8 mouse cellular contexts compared by ENCODE assay signal in the genomic region with DNA sequence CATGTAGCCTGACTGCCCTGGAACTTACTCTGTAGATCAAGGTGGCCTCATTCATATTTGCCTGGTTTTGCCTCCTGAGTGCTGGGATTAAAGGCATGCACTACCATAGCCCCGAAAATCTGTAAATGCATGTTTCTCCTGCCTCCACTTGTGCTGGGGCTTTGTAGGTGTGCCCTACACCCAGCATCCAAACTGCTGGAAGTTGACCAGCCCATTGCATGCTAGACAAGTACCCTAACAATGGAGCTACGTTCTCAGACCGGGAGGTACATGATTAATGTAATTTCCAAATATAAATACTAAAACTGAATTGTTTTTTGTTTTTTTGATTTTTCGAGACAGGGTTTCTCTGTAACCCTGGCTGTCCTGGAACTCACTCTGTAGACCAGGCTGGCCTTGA. TPM values are rescaled to one million over a fixed set of nuclear protein-coding genes. Genes with fewer than 3 reads are reported as not detected.
DNase-seq lines count a peak whose midpoint lies in the region; ATAC-seq and TF ChIP-seq lines count a peak whose summit lies in the region.

No protein-coding gene starts in this region.

- peak overlapping the region; percentile 88 for H3K9ac ChIP-seq in MEL (ENCODE audit: control insufficient read depth, low read depth, low read length, poor library complexity, severe bottlenecking)
- peak overlapping the region; percentile 68 for H3K9ac ChIP-seq in hindbrain, embryonic 11.5 days (ENCODE audit: low read depth, low read length)

- H3K4me3 ChIP-seq in heart, embryonic 10.5 days, result peak overlapping the region; percentile 80
- H3K4me3 ChIP-seq in MEL (ENCODE audit: control insufficient read depth in 1 of 2, insufficient read depth in 1 of 2, low read depth in 2 of 2, low read length in 2 of 2) (peak overlapping the region; percentile 75 to 78), macrophage (ENCODE audit: inconsistent target) (peak overlapping the region; percentile 100)
- peak overlapping the region; percentile 95 for H3K4me3 ChIP-seq in hindbrain, embryonic 11.5 days (ENCODE audit: low read depth, low read length)

- H3K79me2 ChIP-seq in MEL (ENCODE audit: control insufficient read depth, insufficient read depth, low read length, poor library complexity) (peaks cover 60% of the 10 kb centered on the region), macrophage (ENCODE audit: inconsistent target) (peaks cover 70% of the 10 kb centered on the region)

- TF ChIP-seq CTCF in MEL (IDR thresholded peaks at IDR 0.05 in 2 of 3, conservative IDR thresholded peaks at IDR 0.05 in 1 of 3; ENCODE audit: control insufficient read depth in 1 of 3, insufficient read depth in 1 of 3, low read depth in 2 of 3, low read length in 3 of 3, poor library complexity in 1 of 3, severe bottlenecking in 1 of 3), result no peak

- no peak for TF ChIP-seq EP300 in MEL (IDR thresholded peaks at IDR 0.05; ENCODE audit: low read depth in 1 of 2, low read length in 2 of 2)

- no peak for TF ChIP-seq RAD21 in MEL (IDR thresholded peaks at IDR 0.05; ENCODE audit: low read depth, low read length)

- no peak; a peak in 1 of 4 replicates for TF ChIP-seq POLR2A in MEL (IDR thresholded peaks at IDR 0.05; ENCODE audit: control insufficient read depth in 1 of 2, insufficient read depth in 1 of 2, low read depth in 1 of 2, low read length in 2 of 2, poor library complexity in 1 of 2)

- peak overlapping the region; percentile 75 for H3K4me2 ChIP-seq in hindbrain, embryonic 11.5 days (replicated peaks; ENCODE audit: low read depth, low read length)

- H3K9me3 ChIP-seq in heart, embryonic 10.5 days, result no peaks in the 10 kb centered on the region
- no peaks in the 10 kb centered on the region for H3K9me3 ChIP-seq in MEL (replicated peaks; ENCODE audit: insufficient read depth, low read length)
- no peaks in the 10 kb centered on the region for H3K9me3 ChIP-seq in hindbrain, embryonic 11.5 days (ENCODE audit: control insufficient read depth, low read length)

- DNase-seq in heart, embryonic 10.5 days (ENCODE audit: low spot score), result no peak
- no peak for DNase-seq in heart, adult 9 months (ENCODE audit: low spot score in 2 of 2)
- peak; percentile 53 for DNase-seq in MEL (ENCODE audit: low read depth, low spot score)
- no peak for DNase-seq in hindbrain, embryonic 11.5 days (ENCODE audit: low spot score)
- DNase-seq in gastrocnemius, postnatal 25 days, result no peak
- no peak for DNase-seq in adrenal gland, adult 18-20 months (ENCODE audit: low spot score in 2 of 2)

- 62% methylated on average over 4 of the region's 4 CpGs for WGBS in heart, embryonic 10.5 days
- 64% methylated on average over 4 of the region's 4 CpGs for WGBS in hindbrain, embryonic 11.5 days
- WGBS in macrophage (ENCODE audit: missing documents), result 24% methylated on average over 4 of the region's 4 CpGs

- peaks cover 53% of the 10 kb centered on the region for H3K36me3 ChIP-seq in heart, embryonic 10.5 days
- H3K36me3 ChIP-seq in MEL (ENCODE audit: control insufficient read depth in 1 of 2, insufficient read depth in 2 of 2, low read length in 2 of 2) (peaks cover 48 to 50% of the 10 kb centered on the region in 2 experiments), macrophage (ENCODE audit: inconsistent target) (peaks cover 21% of the 10 kb centered on the region; the same call in 1 of the 2 replicates)
- peaks cover 7% of the 10 kb centered on the region for H3K36me3 ChIP-seq in hindbrain, embryonic 11.5 days (ENCODE audit: control insufficient read depth, insufficient read depth, low read length)

- no peak overlapping the region for H3K27ac ChIP-seq in heart, embryonic 10.5 days
- peak overlapping the region; percentile 44 for H3K27ac ChIP-seq in MEL (ENCODE audit: control insufficient read depth, low read depth, low read length)
- no peak overlapping the region for H3K27ac ChIP-seq in hindbrain, embryonic 11.5 days (ENCODE audit: low read depth, low read length)
- no peak overlapping the region for H3K27ac ChIP-seq in macrophage

- peaks cover 13% of the 10 kb centered on the region for H3K4me1 ChIP-seq in heart, embryonic 10.5 days
- H3K4me1 ChIP-seq in MEL (ENCODE audit: control insufficient read depth in 1 of 2, insufficient read depth in 2 of 2, low read length in 2 of 2), result peaks cover 18 to 22% of the 10 kb centered on the region in 2 experiments
- peaks cover 2% of the 10 kb centered on the region; the same call in 1 of the 2 replicates for H3K4me1 ChIP-seq in hindbrain, embryonic 11.5 days (replicated peaks; ENCODE audit: control insufficient read depth, insufficient read depth, low read length)

- ATAC-seq in hindbrain, embryonic 11.5 days (ENCODE audit: low FRiP score), result no peak
- ATAC-seq in granulocyte monocyte progenitor cell, adult 5-6 weeks (replicated peaks; ENCODE audit: poor library complexity, severe bottlenecking), result no peak

- no peaks in the 10 kb centered on the region for H3K27me3 ChIP-seq in heart, embryonic 10.5 days (ENCODE audit: insufficient read depth, poor library complexity, severe bottlenecking)
- no peaks in the 10 kb centered on the region for H3K27me3 ChIP-seq in MEL (ENCODE audit: control insufficient read depth in 1 of 2, insufficient read depth in 2 of 2, low read length in 2 of 2)
- H3K27me3 ChIP-seq in hindbrain, embryonic 11.5 days (ENCODE audit: control insufficient read depth, insufficient read depth, low read length), result no peaks in the 10 kb centered on the region

TF ChIP-seq in MEL, 35 proteins besides CTCF, POLR2A, EP300 and RAD21:
- TF ChIP-seq CHD1 (IDR thresholded peaks at IDR 0.05; ENCODE audit: low read depth, low read length) (peak; percentile 12; the same call in 1 of the 2 replicates), TAL1 (IDR thresholded peaks at IDR 0.05; ENCODE audit: low read length) (no peak)

RNA-seq across cellular contexts. Expression of gene Zfp207, which starts 2.0 kb away (rescaled TPM):
- 191 and 222 TPM in 2 replicates for polyA plus RNA-seq in heart, embryonic 10.5 days (2016; fragmentation: Nextera tagmentation; extraction: Ambion mirVana)
- 143 and 150 TPM in 2 replicates for total RNA-seq in MEL (2012; rRNA removed)
- polyA plus RNA-seq in MEL (2012; ENCODE audit: insufficient read depth in 1 of 2, insufficient read length in 2 of 2, low read depth in 1 of 2, low replicate concordance in 2 of 2, missing spikeins in 1 of 2) (100 to 1,000 TPM; 186 to 347 TPM), macrophage (2018) (96.5 to 123 TPM (median 112 TPM) in 3 replicates)
- 332 and 351 TPM in 2 replicates for polyA plus RNA-seq in hindbrain, embryonic 11.5 days (2014; fragmentation: Nextera tagmentation; extraction: Ambion mirVana)
- total RNA-seq in macrophage (2018; cell fraction: chromatin; rRNA removed), result 100 to 1,000 TPM; 199 to 545 (median 352) TPM
- 10 to 100 TPM; 48.1 to 89.1 (median 66.4) TPM for total RNA-seq in macrophage (2018; cell fraction: cytosol; rRNA removed)
- 100 to 1,000 TPM; 150 to 533 (median 249) TPM for total RNA-seq in macrophage (2018; cell fraction: nucleus; rRNA removed)
- 278 and 343 TPM in 2 replicates for total RNA-seq in granulocyte monocyte progenitor cell, adult 5-6 weeks (2014; fragmentation: Nextera tagmentation)
- total RNA-seq in granulocyte monocyte progenitor cell, adult 5-6 weeks (2017), result 250 and 268 TPM in 2 replicates
- total RNA-seq in gastrocnemius, postnatal 25 days (2021), result 10 to 100 TPM; 48.3 to 54.5 TPM
- 100 to 1,000 TPM; 115 to 123 TPM for total RNA-seq in adrenal gland, adult 18-20 months (2021)

RNA-seq across cellular contexts. Expression of gene 5730455P16Rik, which starts 7.2 kb away (rescaled TPM):
- polyA plus RNA-seq in heart, embryonic 10.5 days (2016; fragmentation: Nextera tagmentation; extraction: Ambion mirVana), result 15.0 and 17.2 TPM in 2 replicates
- 9.4 and 10.1 TPM in 2 replicates for total RNA-seq in MEL (2012; rRNA removed)
- polyA plus RNA-seq in MEL (2012; ENCODE audit: insufficient read depth in 1 of 2, insufficient read length in 2 of 2, low read depth in 1 of 2, low replicate concordance in 2 of 2, missing spikeins in 1 of 2), result 1 to 10 TPM in 1 of 2 experiments, not detected in 1; 9.5 TPM
- 24.9 and 25.2 TPM in 2 replicates for polyA plus RNA-seq in hindbrain, embryonic 11.5 days (2014; fragmentation: Nextera tagmentation; extraction: Ambion mirVana)
- 10 to 100 TPM in 14 of 26 experiments, 1 to 10 TPM in 12; 2.0 to 23.1 (median 11.0) TPM for total RNA-seq in macrophage (2018; cell fraction: chromatin; rRNA removed)
- 10 to 100 TPM in 3 of 26 experiments, 1 to 10 TPM in 23; 4.4 to 11.5 (median 9.0) TPM for total RNA-seq in macrophage (2018; cell fraction: cytosol; rRNA removed)
- total RNA-seq in macrophage (2018; cell fraction: nucleus; rRNA removed), result 10 to 100 TPM in 13 of 26 experiments, 1 to 10 TPM in 13; 2.4 to 24.1 (median 10.0) TPM
- polyA plus RNA-seq in macrophage (2018), result 7.2 to 10.3 TPM (median 9.5 TPM) in 3 replicates
- total RNA-seq in granulocyte monocyte progenitor cell, adult 5-6 weeks (2014; fragmentation: Nextera tagmentation), result 6.4 and 11.8 TPM in 2 replicates
- total RNA-seq in granulocyte monocyte progenitor cell, adult 5-6 weeks (2017), result 10.1 and 12.5 TPM in 2 replicates
- total RNA-seq in gastrocnemius, postnatal 25 days (2021), result 10 to 100 TPM; 28.9 to 30.8 TPM
- total RNA-seq in adrenal gland, adult 18-20 months (2021), result 10 to 100 TPM; 13.6 to 15.9 TPM

RNA-seq across cellular contexts. Expression of gene Psmd11, which starts 43.4 kb away (rescaled TPM):
- polyA plus RNA-seq in heart, embryonic 10.5 days (2016; fragmentation: Nextera tagmentation; extraction: Ambion mirVana), result 248 and 309 TPM in 2 replicates
- 110 and 153 TPM in 2 replicates for total RNA-seq in MEL (2012; rRNA removed)
- 100 to 1,000 TPM; 184 to 324 TPM for polyA plus RNA-seq in MEL (2012; ENCODE audit: insufficient read depth in 1 of 2, insufficient read length in 2 of 2, low read depth in 1 of 2, low replicate concordance in 2 of 2, missing spikeins in 1 of 2)
- 354 and 383 TPM in 2 replicates for polyA plus RNA-seq in hindbrain, embryonic 11.5 days (2014; fragmentation: Nextera tagmentation; extraction: Ambion mirVana)
- total RNA-seq in macrophage (2018; cell fraction: chromatin; rRNA removed), result 100 to 1,000 TPM in 9 of 26 experiments, 10 to 100 TPM in 17; 54.4 to 176 (median 92.0) TPM
- total RNA-seq in macrophage (2018; cell fraction: cytosol; rRNA removed), result 100 to 1,000 TPM in 1 of 26 experiments, 10 to 100 TPM in 25; 47.8 to 101 (median 68.2) TPM
- total RNA-seq in macrophage (2018; cell fraction: nucleus; rRNA removed), result 100 to 1,000 TPM in 1 of 26 experiments, 10 to 100 TPM in 25; 43.6 to 102 (median 66.3) TPM
- polyA plus RNA-seq in macrophage (2018), result 45.9 to 68.5 TPM (median 63.3 TPM) in 3 replicates
- total RNA-seq in granulocyte monocyte progenitor cell, adult 5-6 weeks (2014; fragmentation: Nextera tagmentation), result 84.0 and 106 TPM in 2 replicates
- total RNA-seq in granulocyte monocyte progenitor cell, adult 5-6 weeks (2017), result 62.6 and 72.7 TPM in 2 replicates
- 100 to 1,000 TPM; 114 to 151 TPM for total RNA-seq in gastrocnemius, postnatal 25 days (2021)
- total RNA-seq in adrenal gland, adult 18-20 months (2021), result 100 to 1,000 TPM; 142 to 151 TPM
